Mouse (Mus musculus): ENCODE data around the gene Prdx1.
A peak's percentile ranks its signal among the peaks of the same experiment; 100 is the strongest.

DNA sequence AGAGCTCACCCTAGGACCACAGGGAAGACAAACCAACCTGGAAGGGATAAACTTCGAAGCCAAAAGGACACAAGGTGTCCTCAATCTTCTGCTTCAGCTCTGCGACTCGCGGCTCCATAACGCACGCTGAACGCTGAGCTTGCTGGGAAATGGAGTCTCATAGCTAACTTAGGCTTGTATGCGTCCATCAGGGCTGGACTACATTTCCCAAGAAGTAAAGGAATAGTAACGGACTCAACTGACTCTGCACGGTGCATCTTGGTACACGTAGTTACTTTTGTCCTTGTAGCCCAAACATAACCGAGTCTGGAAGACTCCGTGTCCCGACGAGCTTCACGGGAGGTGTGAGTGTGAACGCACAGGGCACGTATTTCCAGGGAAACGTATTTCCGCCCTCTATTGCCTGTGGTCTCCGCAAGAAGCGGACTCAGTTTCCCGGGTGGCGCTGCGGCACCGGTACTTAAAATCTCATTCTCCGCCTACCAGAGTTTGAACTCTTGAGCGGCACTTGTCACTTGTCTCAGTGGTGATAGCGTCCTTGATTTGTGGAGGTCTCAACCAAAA, 22.9 kb downstream of the Prdx1 start, which contains the start of the genes Mmachc and Ccdc163:
- peak; percentile 37; the same call in 1 of the 2 replicates for TF ChIP-seq CTCF (IDR thresholded peaks at IDR 0.05; ENCODE audit: low read depth)
- peak; percentile 58 for TF ChIP-seq EP300 (IDR thresholded peaks at IDR 0.05; ENCODE audit: low read depth)
